Mouse (Mus musculus): ENCODE data around the gene Rpl7l1. TPM values are rescaled to one million over a fixed set of nuclear protein-coding genes. Genes with fewer than 3 reads are reported as not detected.

The Rpl7l1 gene
- polyA plus RNA-seq, 1 experiment from 2014 or later, result 93.4 TPM

- 24% methylated on average over 24 of the region's 24 CpGs for WGBS
- Histone ChIP-seq H3K36me3 (peaks cover 22% of the 10 kb centered on the region), H3K4me3 (no peak within 1 kb of the TSS), H3K4me2 (peak within 1 kb of the TSS; percentile 21; the same call in 1 of the 2 replicates), H3K27me3 (peaks cover 19% of the 10 kb centered on the region), H3K9ac (peak within 1 kb of the TSS; percentile 51), H3K27ac (replicated peaks) (no peak within 1 kb of the TSS), H3K9me3 (no peaks in the 10 kb centered on the region), H3K4me1 (replicated peaks) (no peaks in the 10 kb centered on the region; the same call in 1 of the 2 replicates)
- ATAC-seq (ENCODE audit: low read depth), result no peak
Observed at GRCm38 (mm10) chr17:46728904-46729318, 53.6 kb downstream of the Rpl7l1 start, which contains the start of gene Gnmt. Gnmt (minus strand) TSS chr17:46729168.

GRCm38 (mm10) chr17:46728496-46728895 lies 54.0 kb downstream of the Rpl7l1 start:
- H3K4me3 ChIP-seq, result no peak overlapping the region
- 49% methylated on average over 11 of the region's 11 CpGs for WGBS
- 0 out of 2 replicates have a peak overlapping the region, but pooled peaks have one; percentile 21 for H3K4me2 ChIP-seq
- H3K36me3 ChIP-seq, result peaks cover 26% of the 10 kb centered on the region
- no peaks in the 10 kb centered on the region for H3K9me3 ChIP-seq
- H3K27ac ChIP-seq (replicated peaks), result no peak overlapping the region
- H3K4me1 ChIP-seq (replicated peaks), result no peaks in the 10 kb centered on the region; the same call in 1 of the 2 replicates
- peak overlapping the region; percentile 51; the same call in 1 of the 2 replicates for H3K9ac ChIP-seq
- peaks cover 19% of the 10 kb centered on the region for H3K27me3 ChIP-seq
- ATAC-seq (ENCODE audit: low read depth), result no peak

- ATAC-seq (ENCODE audit: low read depth), result no peak
- peaks cover 31% of the 10 kb centered on the region for H3K36me3 ChIP-seq
- H3K4me2 ChIP-seq, result no peak overlapping the region
- no peak overlapping the region for H3K27ac ChIP-seq (replicated peaks)
- H3K4me3 ChIP-seq, result no peak overlapping the region
- H3K27me3 ChIP-seq, result peaks cover 19% of the 10 kb centered on the region
- no peak overlapping the region for H3K9ac ChIP-seq
- no peaks in the 10 kb centered on the region; the same call in 1 of the 2 replicates for H3K4me1 ChIP-seq (replicated peaks)
- H3K9me3 ChIP-seq, result no peaks in the 10 kb centered on the region
- WGBS, result 41% methylated on average over 6 of the region's 6 CpGs
Observed at GRCm38 (mm10) chr17:46728021-46728420, 54.5 kb downstream of the Rpl7l1 start.

GRCm38 (mm10) chr17:46727271-46727670 lies 55.2 kb downstream of the Rpl7l1 start:
- H3K9ac ChIP-seq, result no peak overlapping the region
- WGBS, result 88% methylated on average over 11 of the region's 11 CpGs
- peaks cover 19% of the 10 kb centered on the region for H3K27me3 ChIP-seq
- H3K4me1 ChIP-seq (replicated peaks), result no peaks in the 10 kb centered on the region; the same call in 1 of the 2 replicates
- H3K36me3 ChIP-seq, result peaks cover 34% of the 10 kb centered on the region
- H3K4me3 ChIP-seq, result no peak overlapping the region
- no peaks in the 10 kb centered on the region for H3K9me3 ChIP-seq
- H3K27ac ChIP-seq (replicated peaks), result no peak overlapping the region
- ATAC-seq (ENCODE audit: low read depth), result no peak
- no peak overlapping the region for H3K4me2 ChIP-seq

- WGBS, result 91% methylated on average over 26 of the region's 26 CpGs
- ATAC-seq (ENCODE audit: low read depth), result no peak
- Histone ChIP-seq H3K9me3 (no peaks in the 10 kb centered on the region), H3K4me1 (replicated peaks) (no peaks in the 10 kb centered on the region; the same call in 1 of the 2 replicates), H3K4me2 (no peak overlapping the region), H3K9ac (no peak overlapping the region), H3K27me3 (peaks cover 19% of the 10 kb centered on the region), H3K36me3 (peaks cover 47% of the 10 kb centered on the region), H3K27ac (replicated peaks) (no peak overlapping the region), H3K4me3 (no peak overlapping the region)
Observed at GRCm38 (mm10) chr17:46725731-46726645, 56.5 kb downstream of the Rpl7l1 start.

- Histone ChIP-seq H3K36me3 (peaks cover 54% of the 10 kb centered on the region), H3K9me3 (no peaks in the 10 kb centered on the region), H3K4me1 (replicated peaks) (no peaks in the 10 kb centered on the region; the same call in 1 of the 2 replicates), H3K27ac (replicated peaks) (no peak overlapping the region), H3K4me3 (no peak overlapping the region), H3K9ac (no peak overlapping the region), H3K4me2 (no peak overlapping the region), H3K27me3 (peaks cover 19% of the 10 kb centered on the region)
- no peak for ATAC-seq (ENCODE audit: low read depth)
- 48% methylated on average over 9 of the region's 9 CpGs for WGBS
Observed at GRCm38 (mm10) chr17:46725273-46725672, 57.2 kb downstream of the Rpl7l1 start.

GRCm38 (mm10) chr17:46724477-46725084 lies 57.9 kb downstream of the Rpl7l1 start:
- Histone ChIP-seq H3K36me3 (peaks cover 54% of the 10 kb centered on the region), H3K9me3 (no peaks in the 10 kb centered on the region), H3K27ac (replicated peaks) (no peak overlapping the region), H3K9ac (no peak overlapping the region), H3K4me1 (replicated peaks) (no peaks in the 10 kb centered on the region; the same call in 1 of the 2 replicates), H3K27me3 (peaks cover 18% of the 10 kb centered on the region), H3K4me2 (no peak overlapping the region), H3K4me3 (no peak overlapping the region)
- WGBS, result 80% methylated on average over 20 of the region's 20 CpGs
- no peak for ATAC-seq (ENCODE audit: low read depth)

Other genes starting within 250 kb of the Rpl7l1 start
- gene Cul9, start 236.3 kb downstream of the Rpl7l1 start, polyA plus RNA-seq (2015; fragmentation: Nextera tagmentation; extraction: Ambion mirVana), result 16.4 and 17.0 TPM in 2 replicates
- 4.7 and 5.4 TPM in 2 replicates for gene Srf, start 226.5 kb downstream of the Rpl7l1 start, polyA plus RNA-seq (2015; fragmentation: Nextera tagmentation; extraction: Ambion mirVana)
- 38.7 and 41.3 TPM in 2 replicates for gene Ptk7, start 153.2 kb downstream of the Rpl7l1 start, polyA plus RNA-seq (2015; fragmentation: Nextera tagmentation; extraction: Ambion mirVana)
- gene Klc4, start 136.7 kb downstream of the Rpl7l1 start, polyA plus RNA-seq (2015; fragmentation: Nextera tagmentation; extraction: Ambion mirVana), result 41.8 and 45.3 TPM in 2 replicates
- 63.2 and 70.1 TPM in 2 replicates for gene Mrpl2, start 136.4 kb downstream of the Rpl7l1 start, polyA plus RNA-seq (2015; fragmentation: Nextera tagmentation; extraction: Ambion mirVana)
- gene Cul7, start 132.3 kb downstream of the Rpl7l1 start, polyA plus RNA-seq (2015; fragmentation: Nextera tagmentation; extraction: Ambion mirVana), result 40.0 and 41.7 TPM in 2 replicates
- gene Rrp36, start 108.3 kb downstream of the Rpl7l1 start, polyA plus RNA-seq (2015; fragmentation: Nextera tagmentation; extraction: Ambion mirVana), result 47.7 and 53.5 TPM in 2 replicates
- 233 and 260 TPM in 2 replicates for gene Mea1, start 103.9 kb downstream of the Rpl7l1 start, polyA plus RNA-seq (2015; fragmentation: Nextera tagmentation; extraction: Ambion mirVana)
- 154 and 155 TPM in 2 replicates for gene Klhdc3, start 101.8 kb downstream of the Rpl7l1 start, polyA plus RNA-seq (2015; fragmentation: Nextera tagmentation; extraction: Ambion mirVana)
- gene Ppp2r5d, start 77.6 kb downstream of the Rpl7l1 start, polyA plus RNA-seq (2015; fragmentation: Nextera tagmentation; extraction: Ambion mirVana), result 78.7 and 81.6 TPM in 2 replicates
- gene Pex6, start 71.2 kb downstream of the Rpl7l1 start, polyA plus RNA-seq (2015; fragmentation: Nextera tagmentation; extraction: Ambion mirVana), result 23.2 and 24.8 TPM in 2 replicates
- gene Gnmt, start 53.5 kb downstream of the Rpl7l1 start, polyA plus RNA-seq (2015; fragmentation: Nextera tagmentation; extraction: Ambion mirVana), result 1.1 and 1.8 TPM in 2 replicates
- 60.9 and 63.4 TPM in 2 replicates for gene Cnpy3, start 30.5 kb downstream of the Rpl7l1 start, polyA plus RNA-seq (2015; fragmentation: Nextera tagmentation; extraction: Ambion mirVana)
- gene Ptcra, start 19.0 kb downstream of the Rpl7l1 start, polyA plus RNA-seq (2015; fragmentation: Nextera tagmentation; extraction: Ambion mirVana), result 0.39 TPM in 1 of 2 replicates, not detected in the other
- 47.3 and 56.2 TPM in 2 replicates for gene 2310039H08Rik, start 10.0 kb downstream of the Rpl7l1 start, polyA plus RNA-seq (2015; fragmentation: Nextera tagmentation; extraction: Ambion mirVana)
- 6.5 and 9.4 TPM in 2 replicates for gene Bicral, start 75.8 kb upstream of the Rpl7l1 start, polyA plus RNA-seq (2015; fragmentation: Nextera tagmentation; extraction: Ambion mirVana)
- gene Tbcc, start 108.0 kb upstream of the Rpl7l1 start, polyA plus RNA-seq (2015; fragmentation: Nextera tagmentation; extraction: Ambion mirVana), result 70.7 and 75.4 TPM in 2 replicates
- not detected in 2 replicates for gene Prph2, start 127.8 kb upstream of the Rpl7l1 start, polyA plus RNA-seq (2015; fragmentation: Nextera tagmentation; extraction: Ambion mirVana)
- 15.5 and 17.8 TPM in 2 replicates for gene Ubr2, start 227.9 kb upstream of the Rpl7l1 start, polyA plus RNA-seq (2015; fragmentation: Nextera tagmentation; extraction: Ambion mirVana)

Data from neural tube, embryonic 13.5 days (tissue).